Mouse (Mus musculus) gastrocnemius, adult 18-20 months (tissue): ENCODE data around the gene Ugt1a10. TPM values are rescaled to one million over a fixed set of nuclear protein-coding genes. Genes with fewer than 3 reads are reported as not detected.

Experiments used
- DNase-seq: peaks from one replicate; pipeline ENCODE4 v3.0.0; 2021; ENCODE audit warnings: low spot score
- total RNA-seq, 2 experiments: library from RNA; stranded (reverse); gene quantifications; 2 replicates each; pipeline ENCODE4 v1.2.3; 2021

Gene Ugt1a10
- total RNA-seq, 2 experiments from 2014 or later = not detected

GRCm38 (mm10) chr1:88253106-88253505, 197.9 kb downstream of the Ugt1a10 start:
- DNase-seq = no peak

GRCm38 (mm10) chr1:88253540-88253939, 198.4 kb downstream of the Ugt1a10 start:
- no peak for DNase-seq

- no peak for DNase-seq
These were observed 199.7 kb downstream of the Ugt1a10 start for GRCm38 (mm10) chr1:88254793-88255465.

- DNase-seq = no peak
These were observed 200.3 kb downstream of the Ugt1a10 start for GRCm38 (mm10) chr1:88255466-88255857.

GRCm38 (mm10) chr1:88255989-88256754, 201.0 kb downstream of the Ugt1a10 start:
- DNase-seq = no peak

- DNase-seq = no peak
These were observed 201.9 kb downstream of the Ugt1a10 start for GRCm38 (mm10) chr1:88256886-88257663.

GRCm38 (mm10) chr1:88257681-88258080, 202.5 kb downstream of the Ugt1a10 start:
- no peak for DNase-seq

- DNase-seq = no peak
These were observed 203.2 kb downstream of the Ugt1a10 start for GRCm38 (mm10) chr1:88258361-88258760.

- DNase-seq = no peak
These were observed 203.9 kb downstream of the Ugt1a10 start for GRCm38 (mm10) chr1:88258881-88259642.

GRCm38 (mm10) chr1:88259643-88260024, 204.4 kb downstream of the Ugt1a10 start:
- no peak for DNase-seq

GRCm38 (mm10) chr1:88260114-88260513, 204.9 kb downstream of the Ugt1a10 start:
- DNase-seq = no peak

- no peak for DNase-seq
These were observed 205.6 kb downstream of the Ugt1a10 start for GRCm38 (mm10) chr1:88260604-88261377.

- no peak for DNase-seq
These were observed 206.5 kb downstream of the Ugt1a10 start for GRCm38 (mm10) chr1:88261706-88262105.

- no peak for DNase-seq
These were observed 207.1 kb downstream of the Ugt1a10 start for GRCm38 (mm10) chr1:88262255-88262654.

GRCm38 (mm10) chr1:88262961-88263360, 207.8 kb downstream of the Ugt1a10 start:
- DNase-seq = no peak

GRCm38 (mm10) chr1:88263778-88264177, 208.6 kb downstream of the Ugt1a10 start:
- DNase-seq = no peak

- no peak for DNase-seq
These were observed 209.2 kb downstream of the Ugt1a10 start for GRCm38 (mm10) chr1:88264237-88264868.

GRCm38 (mm10) chr1:88264869-88265240, 209.7 kb downstream of the Ugt1a10 start:
- no peak for DNase-seq

- no peak for DNase-seq
These were observed 210.9 kb downstream of the Ugt1a10 start for GRCm38 (mm10) chr1:88266123-88266522.

- DNase-seq = no peak
These were observed 212.3 kb downstream of the Ugt1a10 start for GRCm38 (mm10) chr1:88267489-88267888.
